Mouse (Mus musculus) adrenal gland, adult 18-20 months (tissue): Measurements from ENCODE around the gene Gm45062. TPM values are rescaled to one million over a fixed set of nuclear protein-coding genes. Genes with fewer than 3 reads are reported as not detected.

Source experiments
- DNase-seq, 2 experiments: peaks; one replicate each; pipeline ENCODE4 v3.0.0; 2021 to 2022; ENCODE audit warnings: low spot score in 2 of 2
- total RNA-seq, 2 experiments: library from RNA; stranded (reverse); gene quantifications; 1 replicate in 1 of 2; 2 replicates in 1 of 2; pipeline ENCODE4 v1.2.3; 2021

Gene Gm45062
- total RNA-seq, 2 experiments from 2014 or later: 0.50 TPM; not detected in 1

DNA sequence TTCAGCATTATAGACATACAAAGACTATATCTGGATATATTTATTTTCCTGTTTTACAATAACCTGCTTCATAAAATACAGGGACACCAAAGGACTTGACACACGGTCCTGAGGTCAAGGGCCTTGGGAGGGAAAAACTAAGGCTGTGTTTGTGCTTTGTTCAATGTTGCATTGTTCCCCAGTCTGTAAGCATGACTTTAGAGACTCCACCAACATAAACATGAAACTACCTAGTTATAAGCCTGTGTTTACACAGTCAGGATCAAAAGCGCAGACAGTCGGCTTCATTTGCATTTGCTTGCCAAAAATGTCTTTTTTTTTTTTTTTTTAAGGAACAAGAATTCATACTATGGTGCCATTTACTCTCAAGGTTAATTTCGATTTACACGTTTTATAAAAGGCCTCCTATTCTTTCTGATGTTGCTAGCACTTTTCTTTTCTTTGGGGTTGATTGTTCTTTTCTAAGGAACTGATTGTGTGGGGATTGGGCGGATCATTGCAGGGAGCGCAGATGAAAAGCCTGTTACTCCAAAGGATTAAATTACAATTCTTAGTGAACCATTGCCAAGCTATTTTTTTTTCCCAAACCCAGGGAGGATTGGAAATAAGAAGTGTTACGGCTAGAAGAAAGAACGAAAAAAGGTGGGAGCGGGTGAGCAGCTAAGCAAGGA is 208.6 kb downstream of the Gm45062 start:
- no peak for DNase-seq

DNA sequence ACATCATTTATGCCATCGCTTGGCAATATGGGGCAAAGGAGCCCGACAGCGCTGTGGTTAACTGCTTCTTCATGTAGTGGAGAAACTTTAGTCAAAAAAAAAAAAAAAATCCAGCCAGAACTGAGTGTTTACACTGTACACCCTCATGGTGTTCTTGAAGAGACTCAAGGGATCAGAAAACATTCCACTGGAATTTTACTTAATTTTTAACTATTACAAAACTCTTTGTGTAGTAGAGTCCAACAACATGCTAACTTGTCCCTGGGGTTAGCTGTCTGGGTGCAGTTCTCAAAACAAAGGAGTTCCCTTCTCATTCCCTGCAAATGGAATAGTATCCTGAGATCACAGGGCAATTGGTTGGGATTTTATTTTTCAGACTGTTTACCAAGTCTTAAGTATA is 210.7 kb downstream of the Gm45062 start:
- DNase-seq: no peak

DNA sequence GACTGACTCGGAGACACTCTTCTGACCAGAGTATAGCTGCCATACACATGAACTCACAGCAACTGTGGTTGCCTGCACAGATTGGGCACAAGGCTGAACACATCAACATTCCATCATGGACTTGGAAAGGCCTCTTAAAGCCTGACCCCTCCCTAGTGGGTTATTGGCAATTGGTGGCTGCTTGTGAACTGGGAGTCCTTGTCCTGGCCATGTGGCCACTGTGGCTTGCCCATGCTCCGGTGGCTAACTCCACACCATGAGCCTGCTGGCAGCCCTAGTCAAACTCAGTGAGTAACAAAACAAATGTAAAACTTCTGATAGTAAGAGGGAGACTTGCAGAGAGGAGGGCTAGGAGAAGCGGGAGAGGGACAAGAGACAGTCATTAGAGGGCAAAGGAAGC is 212.9 kb downstream of the Gm45062 start:
- no peak for DNase-seq

DNA sequence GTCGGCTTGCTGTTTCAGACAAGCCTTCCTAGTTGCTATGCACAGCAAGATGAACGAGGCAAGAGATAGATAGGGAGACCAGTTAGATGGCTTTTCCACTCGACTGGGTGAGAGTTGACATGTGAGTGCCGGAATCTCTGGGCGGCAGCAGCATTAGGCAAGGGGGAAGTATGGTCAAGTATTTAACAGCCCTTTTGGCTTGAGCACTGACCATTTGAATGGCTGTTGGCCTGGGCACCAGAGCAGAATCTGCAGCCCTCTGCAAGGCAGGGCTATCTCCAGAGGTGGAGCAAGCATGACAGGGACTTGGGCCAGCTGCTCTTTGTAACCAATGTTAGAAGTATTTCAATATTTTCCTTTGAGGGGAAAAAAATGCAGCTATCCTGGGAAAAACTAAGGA is 213.7 kb downstream of the Gm45062 start:
- no peak for DNase-seq

DNA sequence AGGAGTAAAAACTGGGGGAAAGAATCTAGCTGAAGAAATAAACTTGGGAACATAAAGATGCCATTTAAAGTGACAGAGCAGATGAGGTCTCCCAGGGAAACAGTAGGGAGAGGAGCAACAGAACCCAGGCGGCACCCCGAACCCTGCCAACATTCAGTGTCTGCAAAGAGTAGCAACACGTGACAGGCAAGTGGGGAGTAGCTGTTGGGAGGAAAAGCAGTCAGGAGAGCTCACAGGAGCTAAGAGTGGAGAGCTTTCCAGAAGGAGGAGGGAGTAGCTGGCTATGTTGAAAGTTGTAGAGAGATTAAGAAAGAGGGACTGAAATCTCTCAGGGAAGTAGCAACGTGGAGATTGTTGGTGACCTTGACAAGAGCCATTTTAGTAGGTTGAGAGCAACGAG is 214.2 kb downstream of the Gm45062 start:
- no peak for DNase-seq

DNA sequence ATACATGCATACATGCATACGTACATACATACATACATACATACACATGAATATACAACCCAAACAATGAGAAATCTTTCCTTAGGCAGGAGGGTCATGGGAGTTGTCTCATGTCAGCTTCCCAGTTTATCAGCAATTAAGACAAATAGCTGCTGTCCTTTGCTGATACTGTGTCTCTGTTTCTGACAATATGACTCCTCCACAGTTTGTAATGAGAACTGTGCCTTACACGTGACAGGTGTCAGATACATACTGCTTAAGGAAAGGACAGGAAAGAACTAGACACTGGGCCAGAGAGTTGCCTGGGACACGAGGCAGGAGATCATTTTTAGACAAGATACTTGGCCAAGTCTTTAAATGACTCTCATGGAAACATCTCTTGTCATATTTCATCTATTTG is 215.1 kb downstream of the Gm45062 start:
- DNase-seq: no peak

DNA sequence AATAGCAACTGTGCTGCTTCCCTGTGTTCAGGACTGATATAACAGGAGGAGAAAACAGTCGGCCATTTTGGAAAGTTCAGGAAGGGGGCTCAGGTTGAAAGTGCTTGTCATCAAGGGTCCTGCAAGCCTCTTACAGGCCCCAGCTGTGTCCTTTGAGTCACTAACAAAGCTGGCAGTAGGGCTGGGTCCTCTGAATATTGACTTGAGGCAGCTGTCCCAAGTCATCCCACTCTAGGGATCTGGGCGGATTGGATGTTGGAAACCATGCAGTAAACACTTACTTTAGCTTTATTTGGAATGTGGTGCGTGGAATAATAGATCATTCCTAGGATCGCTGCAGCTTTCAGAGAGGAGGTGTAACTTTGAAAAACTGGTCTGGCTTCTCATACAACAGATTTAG is 215.6 kb downstream of the Gm45062 start:
- DNase-seq: no peak

DNA sequence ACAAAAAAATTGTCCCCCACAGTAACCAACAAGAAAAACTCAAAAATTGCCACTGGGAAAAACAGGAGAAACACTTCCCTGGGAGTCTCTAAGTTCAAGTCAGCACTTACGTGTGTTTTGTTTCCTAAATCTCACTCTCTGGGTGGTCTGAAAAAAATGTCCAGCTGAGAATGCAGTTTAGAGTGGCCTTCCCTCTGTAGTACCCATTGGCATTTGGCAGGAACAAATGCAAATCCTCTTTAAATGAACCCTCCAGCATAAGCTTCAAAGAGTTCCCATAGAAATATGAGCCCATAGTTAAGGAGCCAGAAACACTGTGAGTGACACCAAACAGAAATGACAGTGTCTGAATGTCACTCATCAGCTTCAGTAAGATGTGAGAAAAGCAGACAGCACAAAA is 219.9 kb downstream of the Gm45062 start:
- no peak for DNase-seq

DNA sequence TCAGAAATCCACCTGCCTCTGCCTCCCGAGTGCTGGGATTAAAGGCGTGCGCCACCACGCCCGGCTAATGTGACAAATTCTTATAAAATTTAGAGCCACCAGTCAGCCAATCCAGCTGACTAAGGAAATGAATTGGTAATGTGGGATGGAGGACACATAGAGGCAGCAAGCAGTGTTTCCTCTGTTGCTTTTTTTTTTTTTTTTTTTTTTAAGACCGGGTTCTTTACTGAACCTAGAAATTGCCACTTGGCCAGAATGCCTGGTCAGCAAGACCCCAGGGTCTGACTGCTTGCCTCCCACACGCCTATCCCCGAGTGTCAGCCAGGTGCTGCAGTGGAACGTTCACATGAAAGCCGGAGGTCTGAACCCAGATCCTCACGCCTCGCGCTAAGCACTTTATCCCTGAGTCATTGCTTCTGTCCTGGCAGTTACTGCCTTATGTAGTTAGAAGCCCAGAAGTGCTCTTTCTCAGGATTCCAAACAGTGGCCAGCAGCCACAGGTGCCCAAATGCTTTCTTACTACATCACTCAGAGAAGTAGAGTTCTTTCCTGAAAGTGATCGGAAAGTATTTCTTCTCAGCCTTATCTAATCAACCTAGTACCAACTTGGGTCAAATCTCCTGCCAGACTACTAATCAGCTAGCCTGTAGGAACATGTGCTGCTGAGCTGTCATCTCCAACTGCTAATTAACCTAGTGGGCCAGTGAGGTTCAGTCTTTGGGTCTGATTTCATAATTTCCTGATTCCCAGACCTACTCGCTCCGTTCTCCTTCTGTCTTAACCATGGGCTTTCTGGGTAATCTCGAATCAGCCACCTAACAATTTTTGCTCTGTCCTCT is 225.4 kb downstream of the Gm45062 start:
- no peak for DNase-seq

DNA sequence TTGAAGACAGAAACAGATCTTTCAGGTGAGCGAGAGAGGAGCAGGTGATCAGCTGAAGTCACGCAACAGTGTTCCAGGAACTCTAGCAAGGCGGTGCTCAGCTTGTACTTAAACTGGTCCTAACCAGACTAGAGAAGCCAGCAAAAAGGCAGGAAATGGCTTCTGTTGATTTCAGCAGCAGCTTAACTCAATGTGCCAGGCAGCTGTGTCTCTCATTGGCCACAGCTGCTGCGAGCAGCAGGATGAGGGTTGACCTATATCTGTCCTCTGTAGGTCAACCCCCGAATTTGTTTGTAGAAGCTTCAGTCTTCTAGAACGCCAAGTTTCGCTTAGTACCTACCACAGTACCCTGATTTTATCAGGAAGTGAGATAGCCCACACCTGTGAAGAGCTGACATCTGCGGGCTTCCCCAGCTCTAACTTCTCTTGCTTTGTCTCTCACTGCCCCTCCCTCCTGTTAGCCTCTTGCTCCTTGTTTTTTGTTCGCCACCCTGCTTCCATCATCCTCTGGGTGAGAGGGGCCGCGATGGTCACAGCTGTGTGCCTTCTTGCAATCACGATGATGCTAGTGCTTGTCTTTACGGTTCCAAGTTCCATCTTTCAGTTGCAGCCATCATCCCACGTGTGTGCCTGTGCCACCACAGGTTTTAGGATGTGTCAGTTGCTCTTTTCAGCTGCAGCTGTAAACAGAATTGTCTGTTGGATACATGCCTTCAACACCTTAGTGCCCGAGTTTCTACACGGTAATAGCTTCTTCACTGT is 226.3 kb downstream of the Gm45062 start:
- DNase-seq: no peak

DNA sequence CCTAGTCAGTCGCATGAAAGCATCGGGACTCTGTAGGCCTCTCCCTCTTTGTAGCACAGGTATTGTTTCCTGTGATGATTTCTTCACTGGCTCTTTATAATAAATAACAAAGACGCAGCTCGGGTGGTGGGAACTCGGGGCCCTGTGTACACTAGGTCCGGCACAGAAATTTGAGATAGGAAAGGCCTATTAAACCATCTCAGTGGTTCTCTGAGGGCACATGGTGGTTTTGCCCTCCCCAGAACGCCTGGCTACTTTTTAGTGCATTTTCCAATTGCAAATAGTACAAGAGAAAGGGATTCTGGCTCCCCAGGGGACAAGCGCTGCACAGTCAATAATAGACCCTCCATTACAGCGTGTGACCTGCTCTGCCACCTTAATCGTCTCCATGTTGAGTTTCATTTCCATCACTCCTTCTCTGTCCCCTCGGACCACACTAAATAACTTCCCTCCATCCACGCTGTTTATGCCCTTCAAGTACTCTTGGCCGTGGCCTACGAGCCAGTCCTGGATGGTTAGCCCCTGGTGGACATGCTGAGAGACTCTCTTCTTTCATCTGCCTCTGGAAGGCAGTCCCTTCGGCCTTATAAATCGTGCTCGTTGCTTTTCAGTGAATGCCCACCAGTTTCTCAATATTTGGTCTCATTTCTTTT is 227.3 kb downstream of the Gm45062 start:
- DNase-seq: no peak

DNA sequence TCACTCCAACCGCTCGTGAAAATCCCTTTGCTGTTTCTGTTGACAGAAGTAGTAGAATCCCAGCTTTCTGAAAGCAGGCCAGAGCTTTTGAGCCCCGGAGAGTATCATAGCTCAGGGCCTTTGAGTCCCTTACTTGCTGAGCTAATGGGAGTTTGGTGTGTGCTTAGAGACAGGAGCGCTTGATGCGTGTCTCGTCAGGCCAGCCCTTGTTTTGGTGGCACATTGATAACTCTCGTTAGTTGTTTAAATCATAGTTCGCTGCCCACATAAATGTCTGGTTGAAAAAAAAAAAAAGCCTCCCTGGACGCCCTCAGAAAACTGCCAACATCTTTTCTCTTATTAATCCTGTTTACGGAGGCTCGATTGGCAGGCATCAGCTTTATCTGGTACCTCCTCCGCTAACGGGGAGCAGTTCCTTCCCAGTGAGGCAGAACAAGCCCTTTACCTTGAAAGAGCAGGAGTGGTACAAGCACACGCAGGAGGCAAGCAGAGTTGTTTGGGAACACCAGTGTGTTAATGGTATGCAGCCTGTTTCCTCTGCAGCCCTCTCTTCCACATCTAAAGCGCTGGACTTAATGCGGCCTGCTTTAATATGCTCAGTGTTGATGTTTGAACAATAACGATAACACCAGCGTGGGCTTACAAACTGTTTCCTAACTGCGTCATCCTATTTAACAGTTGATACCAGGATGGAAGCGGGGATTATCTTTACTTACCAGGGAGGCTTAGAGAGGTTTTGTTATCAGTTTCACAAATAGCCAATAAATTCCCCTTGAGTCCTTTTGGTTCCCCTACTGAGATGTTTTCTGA is 228.0 kb downstream of the Gm45062 start:
- no peak for DNase-seq

DNA sequence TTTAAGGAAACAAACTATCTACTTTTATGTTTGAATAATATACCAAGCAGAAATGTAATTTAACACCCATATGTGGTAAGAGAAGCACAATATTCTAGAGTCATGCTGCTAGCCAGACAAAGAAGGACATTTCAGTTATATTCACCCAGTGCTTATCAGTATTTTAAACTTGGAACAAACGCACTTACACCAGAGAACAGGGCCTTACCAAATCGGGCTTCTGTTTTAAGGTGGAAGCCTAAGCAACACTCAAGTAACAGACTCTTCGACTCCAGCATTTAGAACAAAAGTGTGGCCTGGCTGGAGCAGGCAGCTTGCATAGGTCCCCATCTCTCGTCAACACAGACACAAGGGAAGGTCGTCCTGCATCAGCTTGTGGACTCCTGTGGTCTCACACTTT is 229.0 kb downstream of the Gm45062 start:
- no peak for DNase-seq

DNA sequence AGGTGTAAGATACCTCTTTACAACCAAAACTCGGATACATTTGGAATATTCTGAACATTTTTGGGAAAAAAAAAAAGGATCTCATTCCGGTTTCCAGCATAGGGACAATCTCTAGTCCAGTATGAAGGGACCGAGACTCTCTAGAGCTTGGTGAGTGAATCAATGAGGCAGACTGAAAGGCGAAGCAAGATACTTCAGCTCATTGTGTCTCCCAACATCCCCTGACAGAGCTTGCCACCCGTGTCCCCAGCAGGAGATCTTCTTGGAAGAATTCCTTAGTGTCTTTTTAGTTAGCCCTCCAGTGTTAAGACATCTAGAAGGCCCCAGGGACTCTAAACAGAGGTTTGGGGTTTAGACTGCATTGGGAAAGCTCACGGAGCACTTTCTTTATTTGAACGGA is 230.0 kb downstream of the Gm45062 start:
- DNase-seq: no peak

DNA sequence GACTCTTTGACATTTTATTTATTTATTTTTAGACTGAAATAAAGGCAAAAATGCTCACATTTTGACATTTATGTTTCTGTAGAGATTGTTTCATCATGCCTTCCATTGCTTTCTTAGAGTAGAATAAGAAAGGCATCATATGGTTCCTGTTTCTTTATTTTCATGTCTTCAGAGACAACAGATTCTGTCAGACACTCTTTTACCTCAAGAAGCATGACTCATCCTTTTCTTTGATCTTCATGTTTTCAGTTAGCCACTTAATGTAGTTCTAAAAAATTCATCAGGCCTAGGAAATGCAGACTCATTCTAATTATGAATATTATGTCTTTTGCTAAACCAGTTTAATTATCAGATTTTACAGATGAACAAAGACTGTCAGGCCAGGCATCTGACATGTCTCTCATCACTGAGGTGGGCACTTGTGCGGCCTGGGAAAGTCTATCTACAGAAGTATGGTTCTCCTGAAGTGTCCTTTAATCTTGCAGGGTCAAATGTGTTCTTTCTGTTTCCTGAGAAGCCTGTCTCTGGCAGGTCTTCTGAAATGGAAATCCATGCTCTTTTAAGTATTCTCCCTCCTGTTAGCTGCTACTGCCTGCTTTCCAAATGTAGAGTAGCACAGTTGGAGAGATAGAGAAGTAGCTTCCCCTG is 230.8 kb downstream of the Gm45062 start:
- DNase-seq: no peak

DNA sequence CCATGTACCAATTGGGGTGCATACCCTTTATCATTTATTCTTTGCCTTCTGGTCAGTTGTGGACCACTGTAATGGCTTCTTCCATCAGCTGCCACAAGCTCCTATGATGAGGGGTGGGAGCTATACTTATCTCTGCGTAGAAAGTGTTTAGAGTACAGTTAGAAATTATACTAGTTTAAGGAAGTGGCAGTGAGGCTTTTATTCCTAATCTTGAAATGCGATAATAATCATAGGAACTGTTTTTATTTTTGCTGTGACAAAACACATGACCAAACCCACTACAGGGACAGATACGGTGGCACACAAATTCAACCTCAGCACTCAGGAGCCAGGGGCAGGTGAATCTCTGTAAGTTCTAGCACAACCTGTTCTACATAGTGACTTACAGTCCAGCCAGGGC is 233.0 kb downstream of the Gm45062 start:
- DNase-seq: no peak

DNA sequence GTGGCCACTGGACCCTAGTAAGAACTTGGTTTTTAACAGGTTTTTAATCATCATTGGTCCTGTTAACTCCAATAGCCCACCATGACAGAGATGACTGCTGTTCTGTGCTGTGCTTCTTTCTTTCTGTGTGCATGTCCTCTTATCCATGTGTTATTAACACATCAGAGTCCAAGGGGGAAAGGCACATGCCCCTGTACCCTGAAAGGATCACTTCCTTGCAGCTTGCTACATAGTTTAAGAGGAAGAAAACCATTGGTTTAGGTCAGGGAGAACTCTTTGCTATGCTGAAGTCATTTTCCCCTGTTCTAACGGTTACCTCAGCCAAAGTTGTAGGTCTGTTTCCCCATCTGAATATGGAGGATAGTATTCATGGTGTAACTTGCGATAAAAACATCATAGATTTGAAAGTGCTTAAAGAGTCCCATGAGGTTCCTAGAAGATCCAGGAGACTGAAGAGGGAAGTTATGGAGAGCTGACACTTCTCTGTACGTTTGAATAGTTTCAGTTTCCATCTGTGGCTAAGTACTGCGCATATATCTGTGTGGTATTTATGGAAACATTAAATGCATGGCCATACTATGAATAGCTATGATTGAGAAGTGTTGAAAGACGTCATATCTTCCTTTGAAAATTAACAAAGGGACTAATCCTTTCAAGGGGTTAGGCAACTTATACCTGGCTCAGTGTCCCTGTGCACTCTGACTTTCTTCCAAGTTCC is 236.0 kb downstream of the Gm45062 start:
- DNase-seq: no peak

DNA sequence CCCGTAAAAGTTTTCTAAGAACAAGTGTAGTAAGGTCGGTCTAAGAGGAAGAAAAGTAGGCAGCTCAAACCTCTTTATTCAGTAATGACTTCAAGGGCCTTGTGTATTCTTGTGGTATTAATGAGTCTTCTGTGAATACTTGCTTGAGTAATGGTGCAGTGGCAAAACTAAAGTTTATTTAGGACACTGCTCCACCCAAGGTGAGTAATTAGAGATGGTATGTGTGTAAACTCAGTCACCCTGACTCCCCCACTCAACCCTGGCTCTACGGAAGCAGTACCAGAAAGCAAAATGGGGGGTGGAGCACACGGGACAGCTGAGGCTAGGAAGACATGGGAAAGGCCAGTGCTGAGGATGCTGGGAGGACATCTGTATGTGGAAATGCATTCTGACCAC is 236.6 kb downstream of the Gm45062 start:
- no peak for DNase-seq

DNA sequence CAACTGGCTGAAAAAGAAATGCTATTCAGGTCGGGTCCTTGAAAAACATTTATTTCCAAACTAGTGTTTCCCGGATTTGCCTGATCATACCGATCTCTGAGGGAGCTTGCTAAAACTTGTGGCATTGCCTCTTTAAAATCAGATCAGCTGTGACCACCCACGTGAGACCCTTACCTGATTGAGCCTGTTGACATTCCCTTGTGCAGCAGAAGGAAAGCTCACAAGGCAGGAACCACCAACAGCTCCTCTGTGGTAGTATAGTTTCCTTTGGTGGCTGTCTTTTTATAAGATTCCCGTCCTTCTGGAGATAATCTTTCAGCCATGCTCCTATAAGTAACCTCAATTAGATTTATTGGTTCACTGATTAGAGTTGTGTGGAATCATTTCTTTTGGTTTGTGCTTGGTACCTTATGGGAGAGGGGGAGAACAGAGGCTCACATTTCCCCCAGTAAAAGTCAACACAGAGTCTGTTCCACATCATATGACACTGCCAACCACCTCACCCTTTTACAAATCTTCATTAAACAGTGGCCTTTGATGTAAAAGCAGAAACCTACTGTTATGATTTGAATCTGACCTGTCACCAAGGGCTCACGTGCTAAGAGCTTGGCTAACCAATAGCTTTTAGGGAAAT is 238.1 kb downstream of the Gm45062 start:
- DNase-seq: no peak
